Mouse (Mus musculus) E14TG2a.4 (cell line): ENCODE measurements around the gene Plpp2.

Source experiments
- H3K27me3 ChIP-seq: 2 replicates; pipeline ENCODE4 v1.6.1; 2014; ENCODE audit warnings: low read length, control low read depth; ENCODE audit not compliant: insufficient read depth
- H3K36me3 ChIP-seq: 2 replicates; pipeline ENCODE4 v1.6.1; 2014; ENCODE audit warnings: low read length, control low read depth; ENCODE audit not compliant: insufficient read depth
- H3K4me1 ChIP-seq: replicated peaks from 2 replicates; pipeline ENCODE4 v1.6.1; 2014; ENCODE audit warnings: low read depth, low read length, control low read depth
- H3K4me3 ChIP-seq: replicated peaks from 2 replicates; pipeline ENCODE4 v1.5.1; 2014; ENCODE audit warnings: mild to moderate bottlenecking, low read length
- H3K9me3 ChIP-seq: 2 replicates; pipeline ENCODE4 v1.6.1; 2014; ENCODE audit warnings: low read length, control low read depth
- CTCF ChIP-seq: conservative IDR thresholded peaks from 2 replicates; pipeline ENCODE4 v1.5.1; 2014; ENCODE audit warnings: low read length
- NANOG ChIP-seq: IDR thresholded peaks from 2 replicates; pipeline ENCODE4 v1.6.1; 2014; ENCODE audit warnings: borderline replicate concordance, low read length, mixed read lengths
- POU5F1 ChIP-seq: IDR thresholded peaks from 2 replicates; pipeline ENCODE4 v1.6.1; 2014; ENCODE audit warnings: low read length, borderline replicate concordance

The Plpp2 gene

GRCm38 (mm10) chr10:79574796-79575195 lies 41.2 kb upstream of the Plpp2 start:
- H3K4me1 ChIP-seq = peaks cover 33% of the 10 kb centered on the region
- no peaks in the 10 kb centered on the region for H3K36me3 ChIP-seq
- peaks cover 18% of the 10 kb centered on the region for H3K27me3 ChIP-seq
- no peaks in the 10 kb centered on the region for H3K9me3 ChIP-seq
- TF ChIP-seq CTCF (no peak), NANOG (no peak), POU5F1 (no peak)
- H3K4me3 ChIP-seq = no peak overlapping the region

- Histone ChIP-seq H3K36me3 (no peaks in the 10 kb centered on the region), H3K4me3 (no peak overlapping the region), H3K9me3 (no peaks in the 10 kb centered on the region), H3K27me3 (peaks cover 15% of the 10 kb centered on the region), H3K4me1 (peaks cover 29% of the 10 kb centered on the region)
- TF ChIP-seq POU5F1 (no peak), CTCF (no peak), NANOG (no peak)
These were observed 40.8 kb upstream of the Plpp2 start for GRCm38 (mm10) chr10:79574350-79574749.

- H3K4me1 ChIP-seq = peaks cover 21% of the 10 kb centered on the region
- H3K27me3 ChIP-seq = peaks cover 9% of the 10 kb centered on the region
- H3K4me3 ChIP-seq = no peak overlapping the region
- H3K9me3 ChIP-seq = no peaks in the 10 kb centered on the region
- no peak for TF ChIP-seq CTCF
- no peak for TF ChIP-seq NANOG
- no peak for TF ChIP-seq POU5F1
- H3K36me3 ChIP-seq = no peaks in the 10 kb centered on the region
These were observed 40.0 kb upstream of the Plpp2 start for GRCm38 (mm10) chr10:79573611-79574010.

- Histone ChIP-seq H3K36me3 (no peaks in the 10 kb centered on the region), H3K4me3 (no peak overlapping the region), H3K9me3 (no peaks in the 10 kb centered on the region), H3K4me1 (peaks cover 19% of the 10 kb centered on the region), H3K27me3 (0 out of 2 replicates have a peak, but pooled peaks cover 4% of the 10 kb centered on the region)
- TF ChIP-seq POU5F1 = no peak
- no peak for TF ChIP-seq CTCF
- no peak for TF ChIP-seq NANOG
These were observed 37.7 kb upstream of the Plpp2 start for GRCm38 (mm10) chr10:79571314-79571713.

- Histone ChIP-seq H3K36me3 (no peaks in the 10 kb centered on the region), H3K4me3 (no peak overlapping the region), H3K27me3 (0 out of 2 replicates have a peak, but pooled peaks cover 4% of the 10 kb centered on the region), H3K4me1 (peaks cover 14% of the 10 kb centered on the region), H3K9me3 (no peaks in the 10 kb centered on the region)
- no peak for TF ChIP-seq CTCF
- no peak for TF ChIP-seq POU5F1
- TF ChIP-seq NANOG = no peak
These were observed 36.3 kb upstream of the Plpp2 start for GRCm38 (mm10) chr10:79569921-79570320.

GRCm38 (mm10) chr10:79559716-79560115 lies 26.1 kb upstream of the Plpp2 start:
- no peaks in the 10 kb centered on the region for H3K36me3 ChIP-seq
- peaks cover 13% of the 10 kb centered on the region for H3K4me1 ChIP-seq
- TF ChIP-seq POU5F1 = no peak
- TF ChIP-seq NANOG = no peak
- TF ChIP-seq CTCF = no peak
- no peaks in the 10 kb centered on the region for H3K9me3 ChIP-seq
- no peak overlapping the region for H3K4me3 ChIP-seq
- 0 out of 2 replicates have a peak, but pooled peaks cover 3% of the 10 kb centered on the region for H3K27me3 ChIP-seq

GRCm38 (mm10) chr10:79557496-79557895 lies 23.9 kb upstream of the Plpp2 start:
- Histone ChIP-seq H3K27me3 (peaks cover 6% of the 10 kb centered on the region; the same call in 1 of the 2 replicates), H3K36me3 (no peaks in the 10 kb centered on the region), H3K4me1 (peaks cover 26% of the 10 kb centered on the region), H3K9me3 (no peaks in the 10 kb centered on the region), H3K4me3 (no peak overlapping the region)
- TF ChIP-seq POU5F1 (no peak), NANOG (no peak), CTCF (no peak)

- no peaks in the 10 kb centered on the region for H3K9me3 ChIP-seq
- H3K27me3 ChIP-seq = peaks cover 6% of the 10 kb centered on the region; the same call in 1 of the 2 replicates
- no peak overlapping the region for H3K4me3 ChIP-seq
- TF ChIP-seq CTCF (no peak), NANOG (no peak), POU5F1 (no peak)
- no peaks in the 10 kb centered on the region for H3K36me3 ChIP-seq
- peaks cover 31% of the 10 kb centered on the region for H3K4me1 ChIP-seq
These were observed 23.4 kb upstream of the Plpp2 start for GRCm38 (mm10) chr10:79556951-79557350.

- peaks cover 45% of the 10 kb centered on the region for H3K4me1 ChIP-seq
- peak overlapping the region; percentile 93 for H3K4me3 ChIP-seq
- no peaks in the 10 kb centered on the region for H3K9me3 ChIP-seq
- H3K27me3 ChIP-seq = peaks cover 6% of the 10 kb centered on the region; the same call in 1 of the 2 replicates
- H3K36me3 ChIP-seq = peaks cover 13% of the 10 kb centered on the region
- TF ChIP-seq POU5F1 = no peak
- TF ChIP-seq CTCF = no peak
- no peak for TF ChIP-seq NANOG
These were observed 21.7 kb upstream of the Plpp2 start for GRCm38 (mm10) chr10:79555238-79555724.
